Mouse (Mus musculus): Measurements from ENCODE around the gene Ubac1.

The Ubac1 gene

GRCm38 (mm10) chr2:25975141-25975770 lies 46.3 kb downstream of the Ubac1 start:
- DNase-seq (ENCODE audit: low read depth, low spot score), result no peak

- no peak for DNase-seq (ENCODE audit: low read depth, low spot score)
These were observed 51.1 kb downstream of the Ubac1 start for GRCm38 (mm10) chr2:25970426-25970825.

- no peak for DNase-seq (ENCODE audit: low read depth, low spot score)
These were observed 52.2 kb downstream of the Ubac1 start for GRCm38 (mm10) chr2:25969319-25969718.

- no peak for DNase-seq (ENCODE audit: low read depth, low spot score)
These were observed 72.3 kb downstream of the Ubac1 start for GRCm38 (mm10) chr2:25949291-25949690.

All from WW6 (cell line).